In the genomic region with DNA sequence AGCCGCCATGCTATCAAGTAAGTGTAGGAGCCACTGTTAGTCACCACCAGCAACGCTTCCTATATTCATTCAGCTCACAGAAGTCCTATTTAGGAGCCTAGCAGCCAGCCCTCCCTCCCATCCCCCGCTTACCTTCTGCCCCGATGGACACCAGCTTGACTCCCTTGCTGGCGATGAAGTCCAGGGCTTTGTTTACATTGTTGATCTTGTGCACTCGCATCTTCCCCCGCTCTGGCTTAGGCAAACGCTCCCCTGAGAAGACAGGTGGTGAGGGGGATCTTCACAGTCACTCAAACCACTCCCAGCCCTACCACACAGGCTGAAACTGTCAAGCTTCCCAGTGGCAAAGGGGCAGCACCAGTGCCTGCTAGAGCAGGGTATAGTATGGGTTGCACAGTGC, we compare ENCODE assay signal across 11 mouse cellular contexts. TPM values are rescaled to one million over a fixed set of nuclear protein-coding genes. Genes with fewer than 3 reads are reported as not detected.
DNase-seq lines count a peak whose midpoint lies in the region; ATAC-seq and TF ChIP-seq lines count a peak whose summit lies in the region.
"Had no signal": no experiment of that assay in that cellular context is flagged by ENCODE, and none has a peak within 500 bp of the region (broad histone marks: within the 10 kb centered on the region; RNA-seq: fewer than 3 reads in every experiment).

No protein-coding gene starts in this region.

- no peak for ATAC-seq in heart, embryonic 13.5 days (ENCODE audit: extremely low read depth, insufficient number of reproducible peaks, low FRiP score, low TSS enrichment)
- no peak for ATAC-seq in liver, embryonic 11.5 days (replicated peaks; ENCODE audit: low FRiP score)
- no peak for ATAC-seq in intestine, embryonic 15.5 days
- no peak for ATAC-seq in inflammation-experienced regulatory T-cells, adult 6 months
- ATAC-seq: CD4-positive, CD25-positive, alpha-beta regulatory T cell, adult 4 months had no signal

- H3K9ac ChIP-seq in heart, embryonic 13.5 days, result 0 out of 2 replicates have a peak overlapping the region, but pooled peaks have one; percentile 48
- H3K9ac ChIP-seq in liver, adult 2 months (ENCODE audit: low read depth, low read length), result no peak overlapping the region
- no peak overlapping the region for H3K9ac ChIP-seq in liver, embryonic 11.5 days (ENCODE audit: low read depth, low read length)
- no peak overlapping the region for H3K9ac ChIP-seq in intestine, embryonic 15.5 days
- H3K9ac ChIP-seq: liver, embryonic 14.5 days had no signal

- no peak for TF ChIP-seq CTCF in liver, adult 2 months (IDR thresholded peaks at IDR 0.05; ENCODE audit: low read depth, low read length)
- TF ChIP-seq CTCF in small intestine, adult 2 months (IDR thresholded peaks at IDR 0.05; ENCODE audit: extremely low read depth, insufficient read length, insufficient replicate concordance, low read depth, low read length), result no peak

- H3K4me3 ChIP-seq in heart, embryonic 13.5 days, result no peak overlapping the region
- H3K4me3 ChIP-seq in liver, adult 2 months (ENCODE audit: insufficient read depth, low read depth, low read length), result no peak overlapping the region
- no peak overlapping the region for H3K4me3 ChIP-seq in liver, embryonic 11.5 days (ENCODE audit: low read depth, low read length)
- H3K4me3 ChIP-seq in intestine, embryonic 15.5 days (replicated peaks), result no peak overlapping the region
- no peak overlapping the region for H3K4me3 ChIP-seq in small intestine, adult 2 months (ENCODE audit: low read depth, low read length)

- WGBS in heart, embryonic 13.5 days, result 69% methylated on average over 8 of the region's 8 CpGs
- 32% methylated on average over 8 of the region's 8 CpGs for WGBS in liver, adult 2 months
- WGBS in liver, embryonic 11.5 days, result 69% methylated on average over 8 of the region's 8 CpGs
- 41% methylated on average over 8 of the region's 8 CpGs for WGBS in intestine, embryonic 15.5 days
- WGBS in small intestine, adult 2 months, result 58% methylated on average over 8 of the region's 8 CpGs

- peaks cover 30% of the 10 kb centered on the region for H3K79me2 ChIP-seq in liver, adult 2 months (ENCODE audit: control insufficient read depth, insufficient read depth, low read length)

- H3K27ac ChIP-seq in heart, embryonic 13.5 days (replicated peaks), result peak overlapping the region; percentile 29; the same call in 1 of the 2 replicates
- H3K27ac ChIP-seq in liver, adult 2 months (replicated peaks; ENCODE audit: insufficient read depth, low read depth, low read length), result peak overlapping the region; percentile 73
- H3K27ac ChIP-seq in liver, embryonic 11.5 days (ENCODE audit: low read depth, low read length), result no peak overlapping the region
- H3K27ac ChIP-seq in intestine, embryonic 15.5 days, result peak overlapping the region; percentile 86
- H3K27ac ChIP-seq in small intestine, adult 2 months (ENCODE audit: insufficient read depth, low read depth, low read length), result peak overlapping the region; percentile 71
- H3K27ac ChIP-seq: liver, embryonic 14.5 days had no signal

- no peaks in the 10 kb centered on the region for H3K9me3 ChIP-seq in heart, embryonic 13.5 days
- no peaks in the 10 kb centered on the region for H3K9me3 ChIP-seq in liver, embryonic 11.5 days (ENCODE audit: control insufficient read depth, low read length)
- H3K9me3 ChIP-seq in intestine, embryonic 15.5 days, result no peaks in the 10 kb centered on the region

- H3K4me1 ChIP-seq in heart, embryonic 13.5 days, result peaks cover 71% of the 10 kb centered on the region
- H3K4me1 ChIP-seq in liver, adult 2 months (ENCODE audit: control insufficient read depth, insufficient read depth, low read length), result peaks cover 54% of the 10 kb centered on the region
- peaks cover 59% of the 10 kb centered on the region for H3K4me1 ChIP-seq in liver, embryonic 11.5 days (replicated peaks; ENCODE audit: control insufficient read depth, insufficient read depth, low read length)
- H3K4me1 ChIP-seq in intestine, embryonic 15.5 days (replicated peaks), result peaks cover 68% of the 10 kb centered on the region
- peaks cover 42% of the 10 kb centered on the region for H3K4me1 ChIP-seq in small intestine, adult 2 months (ENCODE audit: control insufficient read depth, insufficient read depth, insufficient read length, low read length)

- H3K4me2 ChIP-seq in heart, embryonic 13.5 days, result no peak overlapping the region
- H3K4me2 ChIP-seq in liver, embryonic 11.5 days, result no peak overlapping the region
- no peak overlapping the region for H3K4me2 ChIP-seq in intestine, embryonic 15.5 days (replicated peaks)

- no peaks in the 10 kb centered on the region for H3K27me3 ChIP-seq in heart, embryonic 13.5 days (replicated peaks)
- H3K27me3 ChIP-seq in liver, adult 2 months (ENCODE audit: control insufficient read depth, insufficient read depth, low read length), result no peaks in the 10 kb centered on the region
- no peaks in the 10 kb centered on the region for H3K27me3 ChIP-seq in liver, embryonic 11.5 days (replicated peaks; ENCODE audit: control insufficient read depth, insufficient read depth, low read length)
- H3K27me3 ChIP-seq in intestine, embryonic 15.5 days (replicated peaks), result no peaks in the 10 kb centered on the region
- H3K27me3 ChIP-seq in small intestine, adult 2 months (ENCODE audit: control insufficient read depth, insufficient read depth, low read length), result no peaks in the 10 kb centered on the region

- no peak for DNase-seq in heart, postnatal 36 days
- no peak for DNase-seq in liver, adult 2 months (ENCODE audit: extremely low read depth, low read depth, low spot score)
- DNase-seq in liver, embryonic 11.5 days (ENCODE audit: low spot score), result no peak
- DNase-seq in adrenal gland, postnatal 14 days, result no peak
- DNase-seq: thymus, adult 18-20 months had no signal

- intact Hi-C loops in heart, postnatal 36 days (cut with DNase I), result no loop called here

- peaks cover 70% of the 10 kb centered on the region for H3K36me3 ChIP-seq in heart, embryonic 13.5 days
- H3K36me3 ChIP-seq in liver, adult 2 months (ENCODE audit: control insufficient read depth, insufficient read depth, low read length), result peaks cover 28% of the 10 kb centered on the region
- peaks cover 38% of the 10 kb centered on the region for H3K36me3 ChIP-seq in liver, embryonic 11.5 days (ENCODE audit: control insufficient read depth, insufficient read depth, low read length)
- H3K36me3 ChIP-seq in intestine, embryonic 15.5 days, result peaks cover 35% of the 10 kb centered on the region
- H3K36me3 ChIP-seq in small intestine, adult 2 months (ENCODE audit: control insufficient read depth, insufficient read depth, low read length), result peaks cover 65% of the 10 kb centered on the region

- no peak for TF ChIP-seq POLR2A in liver, adult 2 months (IDR thresholded peaks at IDR 0.05; ENCODE audit: extremely low read depth, insufficient read depth, low read length)
- TF ChIP-seq POLR2A in small intestine, adult 2 months (IDR thresholded peaks at IDR 0.05; ENCODE audit: low read depth, low read length), result no peak

RNA-seq across cellular contexts. Expression of gene Capn12, which starts 37.3 kb away (rescaled TPM):
- 0.15 and 0.38 TPM in 2 replicates for polyA plus RNA-seq in heart, embryonic 13.5 days (2015; fragmentation: Nextera tagmentation; extraction: Ambion mirVana)
- total RNA-seq in heart, postnatal 36 days (2021), result under 1 TPM; 0.19 to 0.27 TPM
- not detected in 2 replicates for total RNA-seq in liver, adult 2 months (2014; rRNA removed)
- polyA plus RNA-seq in liver, adult 2 months (2012; rRNA removed), result 0.04 TPM in 1 of 2 replicates, not detected in the other
- 0.21 and 0.37 TPM in 2 replicates for polyA plus RNA-seq in liver, embryonic 11.5 days (2014; fragmentation: Nextera tagmentation; extraction: Ambion mirVana)
- 0.30 TPM in 2 replicates for polyA plus RNA-seq in intestine, embryonic 15.5 days (2015; fragmentation: Nextera tagmentation; extraction: Ambion mirVana)
- 0.08 and 0.10 TPM in 2 replicates for polyA plus RNA-seq in small intestine, adult 2 months (2012; rRNA removed)
- polyA plus RNA-seq in inflammation-experienced regulatory T-cells, adult 6 months (2017; shearing (Covaris generic)), result under 1 TPM in 1 of 3 experiments, not detected in 2; 0.15 TPM
- total RNA-seq in adrenal gland, postnatal 14 days (2021), result 0.19 and 0.60 TPM in 2 replicates
- polyA plus RNA-seq: CD4-positive, CD25-positive, alpha-beta regulatory T cell, adult 4 months had no signal

RNA-seq across cellular contexts. Expression of gene Actn4, which starts 43.6 kb away (rescaled TPM):
- 259 and 266 TPM in 2 replicates for polyA plus RNA-seq in heart, embryonic 13.5 days (2015; fragmentation: Nextera tagmentation; extraction: Ambion mirVana)
- total RNA-seq in heart, postnatal 36 days (2021), result 10 to 100 TPM; 69.4 to 81.8 TPM
- total RNA-seq in liver, adult 2 months (2014; rRNA removed), result 47.4 and 87.1 TPM in 2 replicates
- polyA plus RNA-seq in liver, adult 2 months (2012; rRNA removed), result 125 and 145 TPM in 2 replicates
- polyA plus RNA-seq in liver, embryonic 11.5 days (2014; fragmentation: Nextera tagmentation; extraction: Ambion mirVana), result 191 and 209 TPM in 2 replicates
- polyA plus RNA-seq in intestine, embryonic 15.5 days (2015; fragmentation: Nextera tagmentation; extraction: Ambion mirVana), result 340 and 361 TPM in 2 replicates
- 506 and 1,069 TPM in 2 replicates for polyA plus RNA-seq in small intestine, adult 2 months (2012; rRNA removed)
- polyA plus RNA-seq in inflammation-experienced regulatory T-cells, adult 6 months (2017; shearing (Covaris generic)), result 100 to 1,000 TPM in 1 of 3 experiments, 10 to 100 TPM in 2; 74.2 to 145 (median 93.4) TPM
- total RNA-seq in adrenal gland, postnatal 14 days (2021), result 271 and 282 TPM in 2 replicates

RNA-seq across cellular contexts. Expression of gene Lgals7, which starts 54.9 kb away (rescaled TPM):
- polyA plus RNA-seq in heart, embryonic 13.5 days (2015; fragmentation: Nextera tagmentation; extraction: Ambion mirVana), result 1.5 and 1.6 TPM in 2 replicates
- 1 to 10 TPM in 1 of 2 experiments, under 1 TPM in 1; 0.73 to 1.4 TPM for total RNA-seq in heart, postnatal 36 days (2021)
- total RNA-seq in liver, adult 2 months (2014; rRNA removed), result not detected in 2 replicates
- not detected in 2 replicates for polyA plus RNA-seq in liver, adult 2 months (2012; rRNA removed)
- polyA plus RNA-seq in liver, embryonic 11.5 days (2014; fragmentation: Nextera tagmentation; extraction: Ambion mirVana), result not detected in 2 replicates
- 0.98 and 1.4 TPM in 2 replicates for polyA plus RNA-seq in intestine, embryonic 15.5 days (2015; fragmentation: Nextera tagmentation; extraction: Ambion mirVana)
- 2.4 TPM in 1 of 2 replicates, not detected in the other for polyA plus RNA-seq in small intestine, adult 2 months (2012; rRNA removed)
- polyA plus RNA-seq in inflammation-experienced regulatory T-cells, adult 6 months (2017; shearing (Covaris generic)), result 1 to 10 TPM in 1 of 3 experiments, under 1 TPM in 1, not detected in 1; 0.46 to 5.6 TPM
- 1.1 TPM in 1 of 2 replicates, not detected in the other for total RNA-seq in adrenal gland, postnatal 14 days (2021)
